Mouse (Mus musculus) bone marrow, adult 2 months (tissue): ENCODE results near the gene Smim1.

ENCODE experiments used
- CTCF ChIP-seq: fragments of 200-500 bp; IDR thresholded peaks from 2 replicates; pipeline ENCODE4 v1.5.1; 2011; ENCODE audit warnings: low read length, control low read depth; ENCODE audit not compliant: control insufficient read depth, insufficient read depth
- POLR2A ChIP-seq: fragments of 200-500 bp; IDR thresholded peaks from 2 replicates; pipeline ENCODE4 v1.6.1; 2011; ENCODE audit warnings: low read depth, mild to moderate bottlenecking, control low read depth, low read length, borderline replicate concordance; ENCODE audit not compliant: control insufficient read depth

GRCm38 (mm10) chr4:153975292-153975662 lies 50.8 kb downstream of the Smim1 start:
- TF ChIP-seq CTCF: no peak
- TF ChIP-seq POLR2A: no peak
